Mouse (Mus musculus): ENCODE measurements at regions not wholly inside any gene's neighbourhood (a gene's known extent, or its start where the extent isn't known, plus 50 kb on each side); places are given as distances from the start of the nearest gene placed in this dataset.
A peak's percentile ranks its signal among the peaks of the same experiment; 100 is the strongest.
"Not testable (repeated sequence)": the region's sequence is repeated elsewhere in the genome, so short reads cannot be mapped to it uniquely, and the experiment has no call there.

- H3K27me3 ChIP-seq (ENCODE audit: control insufficient read depth, insufficient read depth, low read length, poor library complexity, severe bottlenecking); H3K4me3 ChIP-seq (ENCODE audit: low read depth, low read length); H3K27ac ChIP-seq (ENCODE audit: insufficient read depth, low read length); H3K9ac ChIP-seq (ENCODE audit: low read depth, poor library complexity, severe bottlenecking); H3K4me1 ChIP-seq (ENCODE audit: control insufficient read depth, insufficient read depth, low read length); H3K36me3 ChIP-seq (ENCODE audit: control insufficient read depth, insufficient read depth, low read length, poor library complexity, severe bottlenecking); H3K9me3 ChIP-seq (replicated peaks; ENCODE audit: control insufficient read depth, insufficient read depth, low read length, poor library complexity, severe bottlenecking): not testable (repeated sequence)
- TF ChIP-seq EP300 (IDR thresholded peaks at IDR 0.05; ENCODE audit: insufficient read depth, low read depth, low read length): 0 out of 2 replicates have a peak, but pooled peaks have one; percentile 20
Observed at GRCm38 (mm10) chr17:13492649-13493277, 138.4 kb downstream of the Tcp10c start.

GRCm38 (mm10) chr17:13493866-13494265 is 139.5 kb downstream of the Tcp10c start:
- H3K9ac ChIP-seq (ENCODE audit: low read depth, poor library complexity, severe bottlenecking); H3K4me1 ChIP-seq (ENCODE audit: control insufficient read depth, insufficient read depth, low read length); H3K9me3 ChIP-seq (replicated peaks; ENCODE audit: control insufficient read depth, insufficient read depth, low read length, poor library complexity, severe bottlenecking); H3K27me3 ChIP-seq (ENCODE audit: control insufficient read depth, insufficient read depth, low read length, poor library complexity, severe bottlenecking); H3K36me3 ChIP-seq (ENCODE audit: control insufficient read depth, insufficient read depth, low read length, poor library complexity, severe bottlenecking); H3K27ac ChIP-seq (ENCODE audit: insufficient read depth, low read length); H3K4me3 ChIP-seq (ENCODE audit: low read depth, low read length): not testable (repeated sequence)

GRCm38 (mm10) chr17:13494475-13494874 is 140.1 kb downstream of the Tcp10c start:
- H3K27me3 ChIP-seq (ENCODE audit: control insufficient read depth, insufficient read depth, low read length, poor library complexity, severe bottlenecking); H3K9me3 ChIP-seq (replicated peaks; ENCODE audit: control insufficient read depth, insufficient read depth, low read length, poor library complexity, severe bottlenecking); H3K4me1 ChIP-seq (ENCODE audit: control insufficient read depth, insufficient read depth, low read length); H3K27ac ChIP-seq (ENCODE audit: insufficient read depth, low read length); H3K4me3 ChIP-seq (ENCODE audit: low read depth, low read length); H3K9ac ChIP-seq (ENCODE audit: low read depth, poor library complexity, severe bottlenecking); H3K36me3 ChIP-seq (ENCODE audit: control insufficient read depth, insufficient read depth, low read length, poor library complexity, severe bottlenecking): not testable (repeated sequence)

- not testable (repeated sequence) for H3K36me3 ChIP-seq (ENCODE audit: control insufficient read depth, insufficient read depth, low read length, poor library complexity, severe bottlenecking); H3K9me3 ChIP-seq (replicated peaks; ENCODE audit: control insufficient read depth, insufficient read depth, low read length, poor library complexity, severe bottlenecking); H3K27me3 ChIP-seq (ENCODE audit: control insufficient read depth, insufficient read depth, low read length, poor library complexity, severe bottlenecking); H3K4me3 ChIP-seq (ENCODE audit: low read depth, low read length); H3K9ac ChIP-seq (ENCODE audit: low read depth, poor library complexity, severe bottlenecking); H3K4me1 ChIP-seq (ENCODE audit: control insufficient read depth, insufficient read depth, low read length); H3K27ac ChIP-seq (ENCODE audit: insufficient read depth, low read length)
Observed at GRCm38 (mm10) chr17:13504365-13504764, 150.0 kb downstream of the Tcp10c start.

GRCm38 (mm10) chr17:13504827-13505268 is 150.5 kb downstream of the Tcp10c start:
- not testable (repeated sequence) for H3K27ac ChIP-seq (ENCODE audit: insufficient read depth, low read length); H3K36me3 ChIP-seq (ENCODE audit: control insufficient read depth, insufficient read depth, low read length, poor library complexity, severe bottlenecking); H3K4me3 ChIP-seq (ENCODE audit: low read depth, low read length); H3K9ac ChIP-seq (ENCODE audit: low read depth, poor library complexity, severe bottlenecking); H3K9me3 ChIP-seq (replicated peaks; ENCODE audit: control insufficient read depth, insufficient read depth, low read length, poor library complexity, severe bottlenecking); H3K4me1 ChIP-seq (ENCODE audit: control insufficient read depth, insufficient read depth, low read length); H3K27me3 ChIP-seq (ENCODE audit: control insufficient read depth, insufficient read depth, low read length, poor library complexity, severe bottlenecking)

GRCm38 (mm10) chr17:13507397-13508063 is 153.2 kb downstream of the Tcp10c start:
- not testable (repeated sequence) for H3K36me3 ChIP-seq (ENCODE audit: control insufficient read depth, insufficient read depth, low read length, poor library complexity, severe bottlenecking); H3K4me3 ChIP-seq (ENCODE audit: low read depth, low read length); H3K9me3 ChIP-seq (replicated peaks; ENCODE audit: control insufficient read depth, insufficient read depth, low read length, poor library complexity, severe bottlenecking); H3K27ac ChIP-seq (ENCODE audit: insufficient read depth, low read length); H3K27me3 ChIP-seq (ENCODE audit: control insufficient read depth, insufficient read depth, low read length, poor library complexity, severe bottlenecking); H3K9ac ChIP-seq (ENCODE audit: low read depth, poor library complexity, severe bottlenecking); H3K4me1 ChIP-seq (ENCODE audit: control insufficient read depth, insufficient read depth, low read length)

GRCm38 (mm10) chr17:13519409-13520201 is 165.2 kb downstream of the Tcp10c start:
- not testable (repeated sequence) for H3K9ac ChIP-seq (ENCODE audit: low read depth, poor library complexity, severe bottlenecking); H3K27ac ChIP-seq (ENCODE audit: insufficient read depth, low read length); H3K4me3 ChIP-seq (ENCODE audit: low read depth, low read length); H3K36me3 ChIP-seq (ENCODE audit: control insufficient read depth, insufficient read depth, low read length, poor library complexity, severe bottlenecking); H3K27me3 ChIP-seq (ENCODE audit: control insufficient read depth, insufficient read depth, low read length, poor library complexity, severe bottlenecking); H3K9me3 ChIP-seq (replicated peaks; ENCODE audit: control insufficient read depth, insufficient read depth, low read length, poor library complexity, severe bottlenecking); H3K4me1 ChIP-seq (ENCODE audit: control insufficient read depth, insufficient read depth, low read length)

GRCm38 (mm10) chr17:13532579-13532978 is 178.2 kb downstream of the Tcp10c start:
- H3K4me3 ChIP-seq (ENCODE audit: low read depth, low read length); H3K27me3 ChIP-seq (ENCODE audit: control insufficient read depth, insufficient read depth, low read length, poor library complexity, severe bottlenecking); H3K27ac ChIP-seq (ENCODE audit: insufficient read depth, low read length); H3K36me3 ChIP-seq (ENCODE audit: control insufficient read depth, insufficient read depth, low read length, poor library complexity, severe bottlenecking); H3K9ac ChIP-seq (ENCODE audit: low read depth, poor library complexity, severe bottlenecking); H3K9me3 ChIP-seq (replicated peaks; ENCODE audit: control insufficient read depth, insufficient read depth, low read length, poor library complexity, severe bottlenecking); H3K4me1 ChIP-seq (ENCODE audit: control insufficient read depth, insufficient read depth, low read length): not testable (repeated sequence)

Data from ES-Bruce4 (cell line).